Mouse (Mus musculus): Measurements from ENCODE around the gene Txnrd2.

The Txnrd2 gene

DNA sequence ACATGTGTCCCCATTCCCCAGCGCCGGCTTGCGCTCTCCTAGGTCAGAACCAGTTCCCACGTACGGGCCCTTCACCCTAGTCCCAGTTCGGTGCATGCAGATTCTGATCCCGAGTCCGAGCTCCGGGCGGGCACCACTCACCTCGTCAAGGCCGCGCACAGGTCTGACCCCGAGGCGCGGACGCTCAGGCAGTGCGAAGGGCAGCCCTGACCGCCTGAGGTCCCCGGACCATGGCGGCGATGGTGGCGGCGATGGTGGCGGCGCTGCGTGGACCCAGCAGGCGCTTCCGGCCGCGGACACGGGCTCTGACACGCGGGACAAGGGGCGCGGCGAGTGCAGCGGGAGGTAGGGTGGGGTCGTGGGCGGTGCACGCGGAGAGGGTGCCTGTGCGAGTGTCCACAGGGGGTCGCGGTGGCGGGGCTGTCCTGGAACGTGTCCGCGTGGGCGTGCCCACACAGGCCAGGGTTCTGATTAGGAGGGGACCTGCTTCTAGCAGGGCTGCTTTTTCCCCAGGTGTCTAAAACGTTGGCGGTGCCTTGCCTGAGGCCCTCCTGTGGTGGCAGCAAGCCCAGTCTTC is at the start of gene Txnrd2:
Gene Txnrd2, plus strand, starts transcription at position 170 of the 577 bp plus-strand sequence.
- peak; percentile 76 to 78 for DNase-seq (ENCODE audit: low spot score in 2 of 2)

DNA sequence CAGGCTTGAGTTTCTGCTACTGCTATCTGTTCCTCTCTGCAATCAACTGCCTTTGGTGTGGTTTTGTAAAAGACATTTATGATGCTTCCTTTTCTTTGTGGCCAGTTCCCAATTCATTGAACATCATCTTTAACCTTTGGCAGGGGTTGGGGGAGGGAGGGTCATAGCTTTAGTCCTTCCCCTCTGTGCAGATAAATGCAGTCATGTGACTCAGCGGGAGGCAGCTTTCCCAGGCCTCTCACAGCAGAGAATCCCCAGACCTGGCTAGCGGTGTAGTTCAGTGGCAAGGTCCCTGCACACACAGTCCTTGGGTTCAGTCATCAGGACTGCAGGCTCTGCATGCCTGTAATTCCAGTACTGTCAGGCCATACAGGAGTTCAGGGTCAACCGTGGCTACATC is 49.0 kb upstream of the Txnrd2 start:
- DNase-seq (ENCODE audit: low spot score in 2 of 2): no peak

DNA sequence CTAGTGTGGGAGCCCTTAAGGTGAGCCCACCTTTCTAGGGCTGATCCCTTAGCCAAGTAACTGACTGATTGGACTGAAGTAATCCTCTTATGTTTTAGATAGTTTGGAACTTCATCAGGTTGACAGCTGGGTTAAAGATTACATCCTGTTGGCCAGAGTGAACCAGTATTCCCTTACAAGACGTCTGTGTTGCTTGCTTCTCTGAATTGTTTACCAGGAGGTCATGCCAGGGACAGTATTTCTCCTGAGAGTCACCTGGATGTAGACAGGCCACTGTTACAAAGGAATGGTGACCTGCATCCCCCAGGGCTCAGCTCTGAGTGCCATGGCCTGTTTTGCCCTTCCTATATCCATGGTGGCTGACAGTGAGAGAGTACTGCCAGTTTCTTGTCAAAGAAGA is 47.7 kb upstream of the Txnrd2 start:
- DNase-seq (ENCODE audit: low spot score in 2 of 2): no peak

DNA sequence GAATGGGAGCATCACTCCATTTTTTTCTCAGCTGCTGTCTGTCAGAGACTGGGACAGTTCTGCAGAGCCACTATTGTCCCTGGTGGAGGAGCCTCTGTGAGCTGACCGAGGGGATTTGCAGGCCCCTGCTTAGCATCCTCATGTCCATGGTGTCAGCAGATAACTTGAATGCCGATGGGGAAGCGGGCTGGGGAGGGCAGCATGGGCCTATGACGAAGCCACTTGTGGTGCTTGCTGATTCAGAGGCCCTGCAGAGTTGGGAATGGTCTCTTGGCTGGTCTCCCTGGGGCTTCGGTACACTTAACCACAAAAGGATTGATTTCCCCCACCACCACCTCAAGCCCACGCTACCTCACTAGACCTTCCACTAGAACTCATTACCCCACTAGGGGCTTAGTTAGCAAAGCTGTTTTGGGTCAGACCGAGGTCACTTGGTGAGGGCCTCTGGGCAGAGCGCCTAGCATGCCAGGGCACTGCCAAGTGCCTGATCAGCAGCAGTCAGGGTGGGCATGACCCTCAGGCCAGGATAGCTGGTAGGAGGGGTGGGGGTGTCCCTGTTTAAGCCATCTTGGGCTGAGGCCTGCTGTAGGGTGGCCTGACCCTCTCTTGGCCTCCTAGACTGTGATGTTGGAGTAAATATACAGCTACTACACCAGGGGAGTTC is 46.7 kb upstream of the Txnrd2 start:
- DNase-seq (ENCODE audit: low spot score in 2 of 2): no peak

DNA sequence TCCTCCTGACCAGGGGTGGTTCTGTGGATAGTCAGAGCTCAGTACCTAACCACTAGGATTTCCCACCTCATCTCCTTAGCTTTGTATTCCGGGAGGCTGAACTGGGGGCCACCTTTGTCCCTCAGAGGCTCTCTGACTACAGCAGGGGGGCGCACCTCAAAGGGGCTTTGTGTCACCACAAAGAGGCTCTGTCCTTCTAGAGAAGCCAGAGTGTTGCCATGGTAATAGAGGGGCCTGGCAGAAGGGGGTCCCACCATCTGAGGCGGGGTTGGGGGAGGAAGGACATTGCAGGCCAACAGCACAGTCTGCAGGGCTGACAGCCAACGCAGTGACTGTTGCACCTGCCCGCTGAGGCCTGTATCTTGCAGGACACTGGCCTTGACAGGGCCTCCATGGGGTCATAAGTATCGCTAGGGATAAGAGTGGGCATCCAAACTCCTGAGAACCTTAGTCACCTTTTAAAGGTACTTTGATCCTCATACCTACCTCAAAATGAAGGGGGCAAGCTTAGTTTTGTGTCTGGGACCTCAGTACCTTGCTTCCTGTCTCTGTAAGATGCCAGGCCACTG is 45.6 kb upstream of the Txnrd2 start:
- DNase-seq (ENCODE audit: low spot score in 2 of 2): no peak

DNA sequence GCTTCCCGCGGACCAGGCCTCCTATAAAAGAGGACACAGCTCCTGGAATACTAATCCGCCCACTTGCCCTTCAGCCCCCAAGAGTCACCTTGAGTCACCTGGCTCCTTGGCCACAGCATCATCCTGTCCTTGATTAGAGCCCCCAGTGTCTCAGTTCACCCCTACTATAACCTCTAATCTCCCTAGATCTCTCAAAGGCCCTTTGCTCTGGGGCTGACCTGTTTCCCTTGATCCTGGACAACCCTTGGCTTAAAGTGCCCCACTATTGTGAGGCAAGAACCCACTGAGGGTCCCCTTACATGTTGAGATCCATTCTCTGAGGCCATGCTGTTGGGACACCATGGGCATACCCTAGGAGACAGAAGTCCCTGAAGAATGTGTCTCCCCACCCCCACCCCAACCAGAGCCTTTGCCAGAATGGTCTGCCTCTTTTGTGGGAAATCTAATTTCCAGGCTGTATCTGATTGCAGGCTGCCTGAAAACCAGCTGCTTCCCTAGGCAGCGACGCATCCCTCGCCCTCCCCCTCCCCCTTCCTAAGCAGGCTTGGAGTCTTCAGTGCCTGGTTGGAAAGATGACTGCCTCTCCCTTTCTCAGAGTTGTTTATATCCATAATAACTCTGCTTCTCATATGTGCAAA is 44.4 kb upstream of the Txnrd2 start:
- DNase-seq (ENCODE audit: low spot score in 2 of 2): no peak

DNA sequence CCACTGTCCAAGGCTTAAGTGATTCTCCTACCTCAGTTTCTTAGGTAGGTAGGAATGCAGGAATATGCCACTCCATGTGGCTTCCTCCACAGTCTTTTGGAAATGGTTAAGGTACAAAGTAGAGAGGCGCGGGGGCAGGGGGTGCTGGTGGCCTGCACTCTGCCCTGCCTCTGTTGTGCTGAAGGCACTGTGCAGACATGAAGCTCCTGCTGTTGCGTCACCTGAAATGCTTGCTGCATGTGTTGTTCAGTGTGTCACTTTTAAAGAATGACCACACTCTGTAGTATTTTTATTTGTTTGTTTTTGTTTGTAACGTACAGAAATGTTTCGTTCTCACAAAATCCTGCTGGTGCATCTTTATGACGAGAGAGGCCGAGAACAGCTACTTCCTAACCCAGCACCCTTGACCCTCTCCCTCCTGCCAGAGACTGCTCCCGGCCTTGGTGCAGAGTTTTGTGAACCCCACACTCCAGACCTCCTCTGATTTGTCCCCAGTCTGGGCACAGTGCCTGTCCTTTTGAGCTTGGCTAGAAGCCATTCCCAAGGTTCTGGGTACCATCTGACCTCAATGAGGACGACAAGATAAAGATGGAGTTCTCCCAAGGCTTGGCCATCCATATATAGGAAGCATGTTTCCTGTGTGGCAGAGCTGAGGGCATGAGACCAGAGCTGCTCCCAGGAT is 43.0 kb upstream of the Txnrd2 start:
- no peak for DNase-seq (ENCODE audit: low spot score in 2 of 2)

DNA sequence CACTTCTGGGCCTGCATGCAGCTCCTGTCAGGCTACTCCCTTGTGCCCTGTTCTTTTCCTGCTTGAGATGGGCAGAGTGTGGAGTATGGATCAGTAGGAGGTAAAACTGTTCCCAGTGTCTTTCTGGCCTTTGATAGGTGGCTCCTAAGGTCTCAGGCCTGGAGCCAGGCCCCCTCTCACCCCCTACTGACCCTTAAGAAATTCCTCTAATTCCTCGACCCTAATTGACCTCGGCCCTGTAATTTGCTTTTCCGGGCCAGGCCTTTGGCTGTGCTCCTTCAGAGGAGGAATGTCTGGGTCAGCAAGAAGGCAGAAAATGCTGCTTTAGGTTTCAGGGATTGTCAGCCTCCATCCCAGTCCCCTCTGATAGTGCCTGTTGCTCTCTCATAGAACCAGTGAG is 42.4 kb upstream of the Txnrd2 start:
- no peak for DNase-seq (ENCODE audit: low spot score in 2 of 2)

DNA sequence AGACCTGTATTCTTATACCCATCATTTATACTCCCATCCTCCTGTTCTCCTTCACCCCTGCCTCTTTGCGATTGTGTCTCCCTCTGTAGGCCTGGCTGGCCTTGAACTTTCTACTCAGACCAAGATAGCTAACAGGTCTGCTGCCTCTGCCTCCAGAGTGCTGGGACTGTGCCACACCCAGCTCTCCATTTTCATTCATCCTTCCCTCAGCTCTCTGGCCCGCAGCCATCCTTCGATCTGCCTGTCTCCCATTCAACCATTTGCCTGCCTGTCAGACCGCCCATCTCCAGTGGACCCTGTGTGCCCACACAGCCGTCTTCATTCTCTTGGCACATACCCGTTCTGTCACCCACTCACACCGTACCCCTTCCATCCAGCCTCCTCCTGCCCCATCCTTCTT is 42.0 kb upstream of the Txnrd2 start:
- DNase-seq (ENCODE audit: low spot score in 2 of 2): no peak

DNA sequence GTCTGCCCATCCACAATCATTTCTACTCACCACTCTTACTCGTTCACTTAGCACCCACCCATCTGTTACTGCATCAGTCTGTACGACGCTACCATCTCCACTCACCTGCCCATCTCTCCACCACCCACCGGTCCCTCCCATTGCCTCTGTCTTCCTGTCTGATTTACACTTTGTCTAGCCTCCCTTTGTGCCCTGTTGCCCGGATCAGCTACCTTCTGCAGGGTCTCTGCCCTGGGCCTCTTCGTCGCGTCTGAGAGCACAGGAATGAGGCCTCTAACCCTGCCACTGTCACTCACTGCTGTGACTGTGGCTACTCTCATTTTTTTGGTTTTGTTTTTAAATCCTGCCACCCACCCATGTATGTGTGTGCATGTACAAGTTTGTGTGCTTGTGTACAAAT is 41.5 kb upstream of the Txnrd2 start:
- no peak for DNase-seq (ENCODE audit: low spot score in 2 of 2)

DNA sequence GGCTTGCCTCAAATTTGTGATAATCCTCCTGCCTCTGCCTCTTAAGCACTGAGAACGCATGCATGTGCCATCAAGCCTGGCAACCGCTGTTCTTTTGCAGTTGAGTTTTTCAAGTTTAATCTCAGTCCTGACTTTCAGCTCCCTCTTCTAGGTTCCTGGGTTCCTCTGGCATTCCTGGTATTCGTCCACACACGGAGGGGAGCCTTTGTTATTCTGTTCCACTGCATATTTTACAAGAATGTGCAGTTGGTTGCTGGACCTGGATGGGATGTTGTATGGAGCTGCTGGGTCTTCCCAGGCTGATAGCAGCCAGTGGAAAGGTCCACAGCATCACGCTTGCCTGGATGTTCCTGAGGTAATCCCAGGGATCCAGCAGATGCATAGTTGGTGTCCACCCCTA is 40.8 kb upstream of the Txnrd2 start:
- no peak for DNase-seq (ENCODE audit: low spot score in 2 of 2)

DNA sequence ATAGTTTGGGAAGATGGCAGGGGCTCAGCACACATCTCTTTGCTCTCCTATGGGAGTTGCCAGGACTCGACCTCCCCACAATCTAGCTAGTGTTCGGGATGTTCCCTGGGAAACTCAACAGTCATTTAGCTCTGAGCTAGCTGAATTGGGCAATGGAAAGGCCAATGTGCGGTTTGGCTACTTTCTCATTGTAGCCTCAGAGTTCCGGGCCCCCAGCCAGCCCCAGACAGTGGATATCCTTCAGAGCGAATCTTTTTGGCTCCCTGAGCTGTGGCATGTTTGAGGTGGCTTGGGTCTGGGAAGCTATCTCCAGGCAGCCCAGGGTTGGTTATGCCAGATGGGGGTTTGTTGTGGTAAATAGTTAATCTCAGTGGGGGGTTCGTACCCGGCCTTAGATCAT is 39.7 kb upstream of the Txnrd2 start:
- no peak for DNase-seq (ENCODE audit: low spot score in 2 of 2)

DNA sequence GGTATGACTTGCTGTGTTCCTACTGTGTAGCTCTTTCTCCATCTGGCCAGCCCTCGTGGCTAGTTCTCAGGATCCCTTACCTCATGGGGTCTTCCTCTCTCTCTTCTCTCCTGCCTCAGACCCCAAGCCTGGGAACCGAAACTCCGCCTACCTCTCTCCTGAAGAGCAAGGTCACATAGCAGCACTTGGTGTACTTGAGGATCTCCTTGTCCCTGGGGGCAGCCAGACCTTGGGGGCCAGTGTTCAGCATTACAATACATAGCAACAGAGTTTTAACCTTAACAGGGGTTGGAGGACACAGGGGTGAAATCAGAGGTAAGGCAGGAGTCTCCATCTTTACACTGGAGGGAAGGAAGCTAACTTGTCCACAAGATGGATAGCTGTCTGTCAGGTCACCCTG is 39.2 kb upstream of the Txnrd2 start:
- DNase-seq (ENCODE audit: low spot score in 2 of 2): no peak

DNA sequence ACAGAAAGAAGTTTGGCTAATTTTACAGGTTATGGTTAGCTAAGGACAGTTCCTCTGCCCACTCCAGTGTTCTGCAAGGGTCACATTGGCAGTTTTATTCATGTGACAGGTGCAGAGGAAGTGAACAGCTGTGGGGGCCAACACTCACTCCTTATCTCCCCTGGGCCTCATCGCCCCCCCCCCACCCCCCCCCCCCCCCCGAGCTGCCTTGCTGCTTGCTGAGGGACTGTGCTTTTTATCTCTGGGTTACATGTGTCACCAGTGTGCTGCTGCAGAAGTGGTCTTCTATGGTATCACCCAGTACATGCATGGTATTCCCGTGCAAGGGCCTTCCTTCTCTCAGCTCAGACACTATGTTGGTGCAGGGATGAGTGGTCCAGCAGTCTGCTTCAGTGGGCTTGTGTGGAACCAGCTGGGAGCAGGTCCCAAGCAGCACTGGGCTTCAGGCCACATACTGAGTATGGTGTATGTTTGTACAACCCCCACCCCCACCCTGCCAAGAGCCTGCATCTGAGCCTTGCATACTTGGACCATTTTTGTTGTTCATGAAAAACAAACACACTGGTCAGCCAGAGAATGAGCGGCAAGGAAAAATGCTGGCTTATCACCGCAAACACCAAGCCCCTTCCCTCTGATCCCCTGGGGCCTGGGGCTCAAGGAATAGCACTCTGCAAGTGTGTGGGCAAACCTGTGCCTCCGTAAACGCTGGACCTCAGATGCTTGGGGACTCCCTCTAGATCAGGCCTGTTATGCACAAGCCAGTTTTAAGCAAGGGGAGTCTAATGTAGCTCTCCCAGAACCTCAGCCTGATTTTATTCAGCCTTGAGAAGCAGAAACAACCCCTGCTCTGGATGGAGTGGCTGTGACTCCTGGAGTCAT is 38.2 kb upstream of the Txnrd2 start:
- no peak for DNase-seq (ENCODE audit: low spot score in 2 of 2)

DNA sequence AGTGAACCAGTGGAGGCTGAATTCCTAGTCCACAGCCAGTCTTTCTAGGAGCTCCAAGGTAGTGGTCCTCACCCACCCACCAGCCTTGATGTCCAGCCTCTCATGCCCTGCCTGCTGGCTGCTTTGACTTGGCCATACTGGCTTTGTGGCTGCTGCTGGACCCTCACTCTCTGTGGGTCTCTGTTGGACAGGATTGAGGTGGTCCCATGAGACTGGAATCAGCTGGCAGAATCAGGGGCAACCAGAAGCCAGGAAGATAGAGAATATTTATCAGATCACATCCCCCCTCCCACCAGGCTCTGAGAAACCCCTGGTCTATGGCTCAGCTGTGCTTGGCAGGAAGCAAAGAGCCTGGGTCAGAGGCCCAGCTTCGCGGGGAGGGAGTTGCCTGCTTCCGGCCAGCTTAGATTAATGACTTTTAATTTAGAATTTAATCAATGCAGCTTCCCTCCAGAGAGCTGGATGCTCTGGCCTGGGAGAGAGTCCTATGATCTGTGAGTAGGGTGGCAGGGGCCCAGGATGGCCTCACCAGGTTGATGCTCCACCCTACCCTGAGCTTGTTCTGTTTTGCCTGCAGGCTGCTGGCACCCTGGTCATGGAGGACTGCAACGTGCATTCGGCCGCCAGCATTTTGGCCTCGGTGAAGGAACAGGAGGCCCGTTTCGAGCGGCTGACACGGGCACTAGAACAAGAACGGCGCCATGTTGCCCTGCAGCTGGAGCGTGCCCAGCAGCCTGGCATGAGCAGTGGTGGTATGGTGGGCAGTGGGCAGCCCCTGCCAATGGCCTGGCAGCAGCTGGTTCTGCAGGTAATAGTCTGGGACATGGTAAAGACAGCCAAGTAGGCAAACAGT is 37.4 kb upstream of the Txnrd2 start:
- no peak for DNase-seq (ENCODE audit: low spot score in 2 of 2)

DNA sequence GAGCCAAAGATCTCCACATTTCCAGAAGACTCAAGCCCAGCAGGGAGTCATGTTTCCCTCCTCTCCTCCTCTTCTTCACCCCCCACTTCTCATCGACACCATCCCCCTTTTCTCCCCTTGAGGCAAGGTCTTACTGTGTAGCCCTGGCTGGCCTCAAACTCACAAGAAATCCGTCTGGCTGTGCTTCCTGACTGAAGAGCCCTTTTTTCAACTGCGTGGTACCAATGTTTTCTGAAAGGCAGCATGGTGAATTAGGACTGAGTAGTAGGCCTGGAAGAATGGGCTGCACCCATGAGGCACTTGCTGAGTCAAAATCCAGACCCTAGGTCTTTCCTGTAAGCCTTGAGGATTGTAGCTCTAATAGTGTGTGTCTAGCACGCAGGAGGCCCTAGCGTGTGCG is 35.8 kb upstream of the Txnrd2 start:
- no peak for DNase-seq (ENCODE audit: low spot score in 2 of 2)

DNA sequence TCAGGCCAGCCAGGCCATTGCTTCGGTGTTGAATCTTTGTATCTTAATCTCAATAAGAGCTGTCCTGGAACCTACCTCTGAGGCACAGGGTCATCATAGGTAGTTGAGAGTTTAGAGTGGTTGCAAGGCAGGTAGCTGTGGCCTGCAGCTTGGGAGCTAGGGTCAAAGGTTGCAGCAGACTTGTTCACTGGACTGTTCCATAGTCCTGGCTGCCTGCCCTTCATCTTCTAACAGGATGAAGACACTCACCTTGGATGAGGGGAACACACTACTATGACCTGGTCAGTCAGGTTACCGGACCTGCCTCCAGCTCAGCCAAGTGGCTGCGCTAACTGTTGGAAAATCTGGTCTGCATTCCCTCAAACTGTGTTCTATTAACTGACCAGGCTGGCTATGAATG is 35.1 kb upstream of the Txnrd2 start:
- no peak for DNase-seq (ENCODE audit: low spot score in 2 of 2)

DNA sequence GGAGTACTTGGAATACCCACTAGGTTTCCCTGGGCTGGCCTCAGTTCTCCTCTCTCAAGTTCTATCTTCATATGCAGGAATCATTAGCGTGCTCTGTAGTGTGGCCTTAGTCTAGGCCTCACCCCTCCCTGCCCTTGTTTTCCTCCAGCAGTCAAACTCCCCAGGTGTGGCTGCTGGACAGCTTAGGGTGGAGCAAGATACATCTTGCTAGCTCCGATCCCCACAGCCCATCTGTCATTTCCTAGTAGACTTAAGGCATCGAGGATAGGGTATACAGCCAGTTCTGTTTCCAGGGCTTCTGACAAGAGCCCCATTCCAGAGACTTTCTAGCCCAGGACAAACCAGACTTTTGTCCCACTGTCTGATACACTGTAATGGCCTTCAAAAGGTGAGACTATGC is 34.5 kb upstream of the Txnrd2 start:
- no peak for DNase-seq (ENCODE audit: low spot score in 2 of 2)

DNA sequence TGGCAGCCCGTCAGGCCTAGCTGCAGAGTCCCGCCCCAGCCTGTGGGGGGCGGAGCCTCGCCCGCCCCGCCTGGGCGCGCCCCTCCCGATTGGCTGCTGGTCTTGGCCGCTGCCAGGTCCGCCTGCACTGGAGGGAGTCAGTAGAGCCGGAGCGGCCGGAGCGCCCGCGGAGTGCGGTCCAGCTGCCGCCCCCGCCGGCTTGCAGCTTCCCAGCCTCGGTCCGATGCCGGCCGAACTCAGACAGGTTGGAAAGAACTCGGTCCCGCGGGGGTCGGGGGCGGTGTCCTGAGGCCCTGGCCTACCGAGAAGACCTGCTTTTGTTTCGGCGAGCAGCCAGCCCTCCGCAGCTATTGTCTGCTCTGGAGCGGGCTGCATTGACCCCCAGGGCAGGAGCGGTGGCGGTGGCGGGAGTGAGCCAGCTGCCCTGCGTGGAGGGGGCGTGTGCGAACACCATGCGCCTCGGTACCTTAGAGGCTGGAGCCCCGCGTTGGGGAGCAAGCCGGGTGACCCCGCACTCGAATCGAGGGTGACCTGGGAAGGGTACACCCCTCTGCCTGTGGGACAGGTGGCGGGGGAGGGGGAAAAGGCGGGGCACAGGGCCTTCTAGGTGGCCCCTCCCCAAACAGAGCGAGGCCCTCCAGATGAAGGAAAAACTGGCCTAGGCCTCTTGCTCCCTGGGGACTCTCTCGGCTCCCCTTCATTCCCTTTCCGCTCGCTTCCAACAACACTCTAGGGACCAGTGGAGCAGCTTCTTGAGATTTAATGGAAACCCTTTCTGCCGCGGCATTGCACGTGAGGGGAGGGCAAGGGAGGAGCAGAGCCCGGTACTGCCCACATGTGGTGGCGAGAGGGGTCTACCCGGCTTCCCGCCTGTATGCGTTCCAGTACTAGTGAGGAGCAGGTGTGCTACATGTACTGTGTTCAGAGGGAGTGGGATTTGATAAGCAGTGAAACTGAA is 33.4 kb upstream of the Txnrd2 start:
- DNase-seq (ENCODE audit: low spot score in 2 of 2): peak; percentile 61 to 71

DNA sequence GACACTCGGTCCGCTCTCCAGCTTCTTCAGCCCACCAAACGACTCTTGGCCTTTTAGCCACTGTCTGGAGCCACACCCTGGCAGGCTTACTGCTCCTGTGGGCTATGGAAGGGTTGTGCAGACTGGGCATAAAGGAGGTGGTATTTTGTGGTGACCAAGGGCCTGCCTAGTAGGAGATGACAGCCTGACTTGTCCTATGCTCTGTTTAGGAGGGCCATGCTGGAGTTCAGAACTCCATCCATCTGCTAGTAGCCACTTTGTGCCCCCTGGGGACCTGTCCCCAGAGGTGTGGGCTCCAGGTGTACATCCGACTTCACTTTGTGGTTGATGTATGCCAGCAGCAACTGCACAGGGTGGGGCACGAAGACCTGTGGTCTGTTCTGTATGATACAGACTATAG is 32.6 kb upstream of the Txnrd2 start:
- DNase-seq (ENCODE audit: low spot score in 2 of 2): no peak

Data from frontal cortex, postnatal 36 days (tissue).